ENCODE assay signal across 13 mouse cellular contexts in the genomic region with DNA sequence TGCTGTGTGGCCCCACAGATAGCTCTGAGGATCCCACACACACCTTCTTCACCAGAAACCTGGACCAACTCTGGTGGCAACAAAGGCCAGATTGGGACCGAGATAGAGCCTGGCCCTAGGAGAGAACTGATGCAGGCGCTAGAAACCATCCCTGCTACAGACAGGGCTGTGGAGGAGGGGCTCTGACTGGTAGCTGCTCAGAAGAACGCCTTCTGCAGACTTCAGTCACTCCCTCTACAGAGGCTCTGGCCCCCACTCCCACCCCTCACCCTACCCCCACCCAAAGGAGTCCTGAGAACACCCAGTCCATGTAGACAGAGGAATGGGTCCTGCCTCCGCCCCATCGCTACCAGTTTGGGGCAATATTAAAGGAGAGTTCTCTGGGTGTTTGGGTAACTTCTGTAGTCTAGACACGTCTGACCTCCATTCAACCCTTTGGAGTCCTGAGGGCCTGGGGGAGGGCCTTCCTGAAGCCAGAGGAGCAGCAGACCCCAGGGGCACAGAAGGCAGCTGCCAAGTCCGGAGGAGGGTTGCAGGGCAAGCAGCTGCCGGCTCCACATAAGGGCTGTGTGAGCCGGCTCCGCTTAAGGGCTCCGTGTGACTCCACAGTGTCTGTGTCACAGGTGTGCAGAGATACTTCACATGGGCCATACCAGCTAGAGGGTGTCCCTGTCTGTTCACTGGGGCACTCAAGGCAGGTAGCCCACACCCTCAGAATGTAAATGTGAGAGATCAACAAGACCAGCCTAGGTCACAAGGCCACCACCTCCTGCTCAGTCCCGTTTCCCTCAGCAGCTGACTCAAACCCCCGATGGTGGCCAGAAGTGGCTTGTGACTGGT. TPM values are rescaled to one million over a fixed set of nuclear protein-coding genes. Genes with fewer than 3 reads are reported as not detected.
DNase-seq lines count a peak whose midpoint lies in the region; ATAC-seq and TF ChIP-seq lines count a peak whose summit lies in the region.
"Had no signal": no experiment of that assay in that cellular context is flagged by ENCODE, and none has a peak within 500 bp of the region (broad histone marks: within the 10 kb centered on the region; RNA-seq: fewer than 3 reads in every experiment).

No protein-coding gene starts in this region.

- 0 out of 2 replicates have a peak, but pooled peaks have one; percentile 20 for ATAC-seq in intestine, embryonic 14.5 days (replicated peaks; ENCODE audit: low FRiP score, low TSS enrichment, low read depth)
- ATAC-seq in intestine, postnatal 0 days: no peak
- ATAC-seq in forebrain, embryonic 12.5 days (ENCODE audit: low FRiP score): no peak
- ATAC-seq in limb, embryonic 14.5 days (ENCODE audit: low FRiP score, low read depth): peak; percentile 20; the same call in 1 of the 2 replicates
- ATAC-seq in inflammation-experienced regulatory T-cells, adult 6 months: no peak
- ATAC-seq: intestine, embryonic 15.5 days had no signal

- DNase-seq in intestine, embryonic 14.5 days (ENCODE audit: low spot score): no peak
- DNase-seq in ZHBTc4 (ENCODE audit: low read depth, low spot score): peak; percentile 43
- no peak for DNase-seq in limb, embryonic 14.5 days (ENCODE audit: low spot score)
- DNase-seq in adrenal gland, postnatal 25 days: no peak
- no peak for DNase-seq in heart, postnatal 25 days (ENCODE audit: low spot score)
- DNase-seq: cerebellum, adult 2 months; right cerebral cortex, postnatal 14 days; thymus, postnatal 36 days had no signal

- TF ChIP-seq POLR2A in limb, embryonic 14.5 days (IDR thresholded peaks at IDR 0.05; ENCODE audit: borderline replicate concordance, extremely low read depth, insufficient read depth, insufficient read length): no peak

- H3K36me3 ChIP-seq in intestine, embryonic 14.5 days (ENCODE audit: control insufficient read depth, insufficient read depth, low read length): no peaks in the 10 kb centered on the region
- no peaks in the 10 kb centered on the region for H3K36me3 ChIP-seq in intestine, postnatal 0 days (ENCODE audit: control insufficient read depth, insufficient read depth)
- H3K36me3 ChIP-seq in forebrain, embryonic 12.5 days (replicated peaks): no peaks in the 10 kb centered on the region; the same call in 1 of the 2 replicates
- H3K36me3 ChIP-seq in limb, embryonic 14.5 days (ENCODE audit: control insufficient read depth, insufficient read depth, low read length): peaks cover 9% of the 10 kb centered on the region; the same call in 1 of the 2 replicates

- no peak overlapping the region for H3K9ac ChIP-seq in intestine, embryonic 14.5 days (ENCODE audit: low read length)
- H3K9ac ChIP-seq in intestine, postnatal 0 days (ENCODE audit: low read depth, low read length): no peak overlapping the region
- no peak overlapping the region for H3K9ac ChIP-seq in forebrain, embryonic 12.5 days
- H3K9ac ChIP-seq in limb, embryonic 14.5 days (ENCODE audit: low read depth, low read length, severe bottlenecking): no peak overlapping the region
- H3K9ac ChIP-seq: intestine, embryonic 15.5 days had no signal

- peaks cover 19% of the 10 kb centered on the region; the same call in 1 of the 2 replicates for H3K4me1 ChIP-seq in intestine, embryonic 14.5 days (replicated peaks; ENCODE audit: control insufficient read depth, insufficient read depth, low read length)
- H3K4me1 ChIP-seq in intestine, postnatal 0 days (replicated peaks; ENCODE audit: control insufficient read depth, insufficient read depth, low read length): 0 out of 2 replicates have a peak, but pooled peaks cover 5% of the 10 kb centered on the region
- peaks cover 46% of the 10 kb centered on the region for H3K4me1 ChIP-seq in forebrain, embryonic 12.5 days
- peaks cover 22% of the 10 kb centered on the region for H3K4me1 ChIP-seq in limb, embryonic 14.5 days (ENCODE audit: control insufficient read depth, insufficient read depth, low read length)

- no peaks in the 10 kb centered on the region for H3K9me3 ChIP-seq in intestine, embryonic 14.5 days (ENCODE audit: control insufficient read depth, low read length)
- H3K9me3 ChIP-seq in intestine, postnatal 0 days (ENCODE audit: control insufficient read depth): no peaks in the 10 kb centered on the region
- no peaks in the 10 kb centered on the region for H3K9me3 ChIP-seq in forebrain, embryonic 12.5 days
- no peaks in the 10 kb centered on the region for H3K9me3 ChIP-seq in limb, embryonic 14.5 days (ENCODE audit: control insufficient read depth, low read length)
- H3K9me3 ChIP-seq: intestine, embryonic 15.5 days had no signal

- WGBS in intestine, embryonic 14.5 days: 34% methylated on average over 13 of the region's 13 CpGs
- 60% methylated on average over 13 of the region's 13 CpGs for WGBS in intestine, postnatal 0 days
- WGBS in forebrain, embryonic 12.5 days: 51% methylated on average over 13 of the region's 13 CpGs
- WGBS in limb, embryonic 14.5 days: 31% methylated on average over 13 of the region's 13 CpGs

- H3K27ac ChIP-seq in intestine, embryonic 14.5 days (ENCODE audit: low read depth): no peak overlapping the region
- no peak overlapping the region for H3K27ac ChIP-seq in intestine, postnatal 0 days (ENCODE audit: low read depth, low read length)
- H3K27ac ChIP-seq in forebrain, embryonic 12.5 days: peak overlapping the region; percentile 46; the same call in 1 of the 2 replicates
- no peak overlapping the region for H3K27ac ChIP-seq in limb, embryonic 14.5 days (replicated peaks; ENCODE audit: low read depth, low read length)
- H3K27ac ChIP-seq: intestine, embryonic 15.5 days; macrophage had no signal

- no peak overlapping the region for H3K4me3 ChIP-seq in intestine, embryonic 14.5 days (ENCODE audit: low read depth, low read length)
- no peak overlapping the region for H3K4me3 ChIP-seq in intestine, postnatal 0 days (ENCODE audit: low read depth, low read length)
- H3K4me3 ChIP-seq in forebrain, embryonic 12.5 days (replicated peaks): no peak overlapping the region
- no peak overlapping the region for H3K4me3 ChIP-seq in limb, embryonic 14.5 days (replicated peaks; ENCODE audit: low read length)
- H3K4me3 ChIP-seq: intestine, embryonic 15.5 days had no signal

- intact Hi-C loops in heart, postnatal 25 days (cut with DNase I): no loop called here

- H3K27me3 ChIP-seq in intestine, embryonic 14.5 days (replicated peaks; ENCODE audit: control insufficient read depth, insufficient read depth, low read length): no peaks in the 10 kb centered on the region
- no peaks in the 10 kb centered on the region for H3K27me3 ChIP-seq in intestine, postnatal 0 days (replicated peaks; ENCODE audit: control insufficient read depth, insufficient read depth, low read length)
- no peaks in the 10 kb centered on the region for H3K27me3 ChIP-seq in forebrain, embryonic 12.5 days
- no peaks in the 10 kb centered on the region for H3K27me3 ChIP-seq in limb, embryonic 14.5 days (ENCODE audit: control insufficient read depth, insufficient read depth, low read length)
- H3K27me3 ChIP-seq: intestine, embryonic 15.5 days had no signal

- no peak for TF ChIP-seq CTCF in intestine, postnatal 0 days (IDR thresholded peaks at IDR 0.05; ENCODE audit: low read depth)

- H3K4me2 ChIP-seq in intestine, embryonic 14.5 days (ENCODE audit: low read length): no peak overlapping the region
- H3K4me2 ChIP-seq in intestine, postnatal 0 days (replicated peaks; ENCODE audit: low read depth): no peak overlapping the region
- H3K4me2 ChIP-seq in forebrain, embryonic 12.5 days: no peak overlapping the region
- no peak overlapping the region for H3K4me2 ChIP-seq in limb, embryonic 14.5 days (replicated peaks; ENCODE audit: low read depth, low read length, severe bottlenecking)
- H3K4me2 ChIP-seq: intestine, embryonic 15.5 days had no signal

RNA-seq across cellular contexts. Expression of a gene that starts 51.8 kb away (rescaled TPM):
- 2,797 and 3,021 TPM in 2 replicates for polyA plus RNA-seq in intestine, embryonic 14.5 days (2014; fragmentation: Nextera tagmentation; extraction: Ambion mirVana)
- 1,513 and 1,605 TPM in 2 replicates for polyA plus RNA-seq in intestine, postnatal 0 days (2015; fragmentation: Nextera tagmentation; extraction: Ambion mirVana)
- polyA plus RNA-seq in forebrain, embryonic 12.5 days (2016; fragmentation: Nextera tagmentation; extraction: Ambion mirVana): 2,923 and 2,975 TPM in 2 replicates
- polyA plus RNA-seq in limb, embryonic 14.5 days (2012; rRNA removed): 1,359 and 1,631 TPM in 2 replicates
- 2,223 and 2,513 TPM in 2 replicates for polyA plus RNA-seq in limb, embryonic 14.5 days (2014; fragmentation: Nextera tagmentation; extraction: Ambion mirVana)
- 1,000 to 10,000 TPM; 2,239 to 4,634 (median 2,897) TPM for polyA plus RNA-seq in inflammation-experienced regulatory T-cells, adult 6 months (2017; shearing (Covaris generic))
- total RNA-seq in adrenal gland, postnatal 25 days (2021): 1,036 and 1,352 TPM in 2 replicates
- total RNA-seq in heart, postnatal 25 days (2021): 100 to 1,000 TPM; 282 to 346 TPM

Comparison
In these comparisons a context has a peak if more than half of its experiments do, and no peak if none do; other contexts are left out.
1. ATAC-seq: peak in intestine, embryonic 14.5 days (single experiment) and limb, embryonic 14.5 days (single experiment); none in intestine, postnatal 0 days (single experiment), forebrain, embryonic 12.5 days (single experiment) and inflammation-experienced regulatory T-cells, adult 6 months (single experiment).